Mouse (Mus musculus) small intestine, adult 2 months (tissue): ENCODE results near the gene Limch1. TPM values are rescaled to one million over a fixed set of nuclear protein-coding genes. Genes with fewer than 3 reads are reported as not detected.

ENCODE experiments used
- H3K27ac ChIP-seq: fragments of 200-500 bp; 2 replicates; pipeline ENCODE4 v1.5.1; 2012; ENCODE audit warnings: low read depth, low read length, control low read depth, inconsistent platforms; ENCODE audit not compliant: insufficient read depth
- H3K27me3 ChIP-seq: fragments of 200-500 bp; 2 replicates; pipeline ENCODE4 v1.6.1; 2012; ENCODE audit warnings: mild to moderate bottlenecking, moderate library complexity, low read length, inconsistent platforms; ENCODE audit not compliant: control insufficient read depth, insufficient read depth
- H3K36me3 ChIP-seq: fragments of 200-500 bp; 2 replicates; pipeline ENCODE4 v1.6.1; 2012; ENCODE audit warnings: mild to moderate bottlenecking, low read length, control low read depth, inconsistent platforms; ENCODE audit not compliant: control insufficient read depth, insufficient read depth
- H3K4me1 ChIP-seq: fragments of 200-500 bp; 2 replicates; pipeline ENCODE4 v1.6.1; 2012; ENCODE audit warnings: low read length, inconsistent platforms, mixed read lengths; ENCODE audit not compliant: control insufficient read depth, insufficient read depth, insufficient read length
- H3K4me3 ChIP-seq: fragments of 200-500 bp; 2 replicates; pipeline ENCODE4 v1.5.1; 2012; ENCODE audit warnings: low read depth, mild to moderate bottlenecking, control low read depth, inconsistent platforms, low read length, moderate library complexity
- CTCF ChIP-seq: fragments of 200-500 bp; IDR thresholded peaks from 2 replicates; pipeline ENCODE4 v1.5.1; 2012; ENCODE audit warnings: low read depth, mild to moderate bottlenecking, control low read depth, inconsistent platforms, low read length, moderate library complexity, mixed read lengths; ENCODE audit not compliant: insufficient replicate concordance, insufficient read length; ENCODE audit errors: extremely low read depth
- POLR2A ChIP-seq: fragments of 200-500 bp; IDR thresholded peaks from 2 replicates; pipeline ENCODE4 v1.6.1; 2012; ENCODE audit warnings: low read depth, mild to moderate bottlenecking, control low read depth, inconsistent platforms, low read length, moderate library complexity
- whole genome bisulfite sequencing: fragments of 180-500 bp; shearing (Covaris S2); methylation state at CpG from one replicate; pipeline ENCODE4 v1.1.7; 2018; 5-methylcytosine and 5-hydroxymethylcytosine counted together
- polyA plus RNA-seq: library from polyadenylated mRNA; depleted of rRNA; stranded (reverse); fragments of >200 nt; gene quantifications from 2 replicates; pipeline ENCODE4 v1.2.3, GENCODE M21; 2012

Limch1 gene
- polyA plus RNA-seq, 1 experiment: 1.0 TPM

GRCm38 (mm10) chr5:66934585-66934984, 189.0 kb downstream of the Limch1 start:
- Histone ChIP-seq H3K27me3 (no peaks in the 10 kb centered on the region), H3K4me3 (no peak overlapping the region), H3K36me3 (no peaks in the 10 kb centered on the region), H3K27ac (no peak overlapping the region), H3K4me1 (no peaks in the 10 kb centered on the region)
- no peak for TF ChIP-seq POLR2A
- no peak for TF ChIP-seq CTCF
- WGBS: 61% methylated on average over 3 of the region's 3 CpGs

- H3K4me1 ChIP-seq: no peaks in the 10 kb centered on the region
- no peaks in the 10 kb centered on the region for H3K27me3 ChIP-seq
- H3K36me3 ChIP-seq: no peaks in the 10 kb centered on the region
- TF ChIP-seq CTCF (no peak), POLR2A (no peak)
- 81% methylated on average over 9 of the region's 9 CpGs for WGBS
- H3K4me3 ChIP-seq: no peak overlapping the region
- H3K27ac ChIP-seq: no peak overlapping the region
Measured at GRCm38 (mm10) chr5:66937376-66937775, 191.7 kb downstream of the Limch1 start.

- no peaks in the 10 kb centered on the region for H3K4me1 ChIP-seq
- no peak for TF ChIP-seq POLR2A
- no peak for TF ChIP-seq CTCF
- no peak overlapping the region for H3K4me3 ChIP-seq
- H3K36me3 ChIP-seq: no peaks in the 10 kb centered on the region
- WGBS: 68% methylated on average over 8 of the region's 8 CpGs
- no peak overlapping the region for H3K27ac ChIP-seq
- H3K27me3 ChIP-seq: no peaks in the 10 kb centered on the region
Measured at GRCm38 (mm10) chr5:66941710-66942450, 196.3 kb downstream of the Limch1 start.

GRCm38 (mm10) chr5:66942922-66943321, 197.3 kb downstream of the Limch1 start:
- H3K27ac ChIP-seq: no peak overlapping the region
- WGBS: 71% methylated on average over 2 of the region's 2 CpGs
- no peaks in the 10 kb centered on the region for H3K4me1 ChIP-seq
- no peak overlapping the region for H3K4me3 ChIP-seq
- TF ChIP-seq POLR2A (no peak), CTCF (no peak)
- no peaks in the 10 kb centered on the region for H3K36me3 ChIP-seq
- no peaks in the 10 kb centered on the region for H3K27me3 ChIP-seq

GRCm38 (mm10) chr5:66943521-66943920, 197.9 kb downstream of the Limch1 start:
- WGBS: 78% methylated on average over 7 of the region's 7 CpGs
- Histone ChIP-seq H3K36me3 (no peaks in the 10 kb centered on the region), H3K4me3 (no peak overlapping the region), H3K27me3 (no peaks in the 10 kb centered on the region), H3K4me1 (no peaks in the 10 kb centered on the region), H3K27ac (no peak overlapping the region)
- TF ChIP-seq POLR2A: no peak
- no peak for TF ChIP-seq CTCF

GRCm38 (mm10) chr5:66947958-66948357, 202.3 kb downstream of the Limch1 start:
- Histone ChIP-seq H3K27ac (no peak overlapping the region), H3K4me3 (no peak overlapping the region), H3K4me1 (no peaks in the 10 kb centered on the region), H3K36me3 (no peaks in the 10 kb centered on the region), H3K27me3 (no peaks in the 10 kb centered on the region)
- TF ChIP-seq CTCF (no peak), POLR2A (no peak)
- 64% methylated on average over 6 of the region's 6 CpGs for WGBS

GRCm38 (mm10) chr5:66949098-66949692, 203.6 kb downstream of the Limch1 start:
- TF ChIP-seq POLR2A (no peak), CTCF (no peak)
- WGBS: 79% methylated on average over 8 of the region's 8 CpGs
- no peaks in the 10 kb centered on the region for H3K4me1 ChIP-seq
- no peak overlapping the region for H3K4me3 ChIP-seq
- no peaks in the 10 kb centered on the region for H3K27me3 ChIP-seq
- no peak overlapping the region for H3K27ac ChIP-seq
- no peaks in the 10 kb centered on the region for H3K36me3 ChIP-seq
